Mouse (Mus musculus) small intestine, adult 2 months (tissue): ENCODE results near the gene Tgfbi.

Experiments used
- CTCF ChIP-seq: fragments of 200-500 bp; IDR thresholded peaks from 2 replicates; pipeline ENCODE4 v1.5.1; 2012; ENCODE audit warnings: low read depth, mild to moderate bottlenecking, control low read depth, inconsistent platforms, low read length, moderate library complexity, mixed read lengths; ENCODE audit not compliant: insufficient replicate concordance, insufficient read length; ENCODE audit errors: extremely low read depth
- POLR2A ChIP-seq: fragments of 200-500 bp; IDR thresholded peaks from 2 replicates; pipeline ENCODE4 v1.6.1; 2012; ENCODE audit warnings: low read depth, mild to moderate bottlenecking, control low read depth, inconsistent platforms, low read length, moderate library complexity

DNA sequence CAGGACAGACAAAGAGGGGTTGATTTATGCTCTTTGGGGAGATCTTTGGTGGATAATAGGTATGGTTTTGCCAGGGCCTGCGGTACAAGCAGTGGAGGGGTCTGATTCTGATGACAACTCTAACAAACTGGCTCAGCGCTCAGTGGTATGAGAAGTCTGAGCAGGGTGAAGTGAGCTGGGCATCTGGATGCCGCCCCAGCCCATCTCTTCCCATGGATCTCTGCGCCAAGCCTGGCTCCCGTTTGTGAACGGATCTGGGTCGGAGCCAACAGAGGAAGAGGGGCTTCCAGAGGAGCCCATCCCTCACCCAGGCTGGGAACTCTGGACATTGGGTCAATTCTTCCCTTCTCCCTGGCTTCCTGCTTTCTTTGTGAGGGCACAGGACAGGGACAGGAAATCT is 74.0 kb downstream of the Tgfbi start:
- TF ChIP-seq POLR2A (no peak), CTCF (no peak)
